Mouse (Mus musculus) layer of hippocampus, postnatal 14 days (tissue): ENCODE data around the gene Clybl. TPM values are rescaled to one million over a fixed set of nuclear protein-coding genes. Genes with fewer than 3 reads are reported as not detected.

Source experiments
- DNase-seq, 2 experiments: peaks; one replicate each; pipeline ENCODE4 v3.0.0; 2021 to 2022; ENCODE audit warnings: low spot score in 2 of 2, mixed read lengths in 1 of 2
- total RNA-seq, 2 experiments: library from RNA; stranded (reverse); gene quantifications; 2 replicates each; pipeline ENCODE4 v1.2.3; 2021

Clybl gene
- total RNA-seq, 2 experiments from 2014 or later: 25.5 to 26.8 TPM

DNA sequence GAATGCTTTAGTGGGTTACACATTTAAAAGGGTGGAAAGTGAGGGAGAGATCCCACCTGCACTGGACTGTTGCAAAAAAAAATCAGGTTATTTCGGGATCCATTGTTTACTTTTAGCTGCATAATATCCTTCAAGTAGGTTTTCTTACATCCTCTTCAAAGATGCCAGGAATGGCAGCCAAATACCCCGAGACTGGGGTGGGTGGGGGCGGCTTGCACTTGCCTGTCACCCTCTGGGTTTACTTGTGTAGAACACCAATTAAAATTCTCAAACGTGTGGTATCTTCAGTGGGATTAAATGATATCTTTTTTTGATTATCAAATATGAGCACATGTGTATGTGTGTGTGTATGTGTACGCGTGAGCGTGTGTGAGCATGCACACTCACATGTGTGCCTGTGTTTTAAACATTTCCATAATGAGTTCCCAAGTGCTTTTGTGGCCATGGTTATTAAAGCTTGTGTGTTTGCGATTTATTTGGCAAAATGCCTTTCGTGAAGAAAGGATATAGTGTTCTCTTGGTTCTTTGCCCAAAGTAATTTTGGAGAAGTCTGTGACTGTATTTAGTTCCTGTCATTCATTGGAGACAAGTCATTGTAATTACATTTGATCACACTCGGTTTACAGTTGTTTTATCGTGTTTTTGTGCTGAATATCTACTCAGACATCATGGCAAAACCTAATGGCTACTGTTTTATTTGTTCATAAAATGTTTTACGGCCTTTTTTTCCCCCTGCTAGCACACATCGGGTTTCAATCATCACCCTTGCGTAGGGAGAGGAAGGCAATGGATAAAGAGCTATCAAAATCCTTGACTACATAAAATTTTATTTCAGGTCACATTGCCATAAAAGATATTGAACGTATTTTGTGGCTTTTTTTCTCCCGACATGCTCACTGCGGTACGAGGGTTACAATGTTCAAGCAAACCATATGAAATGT is 65.7 kb downstream of the Clybl start:
- DNase-seq: no peak

DNA sequence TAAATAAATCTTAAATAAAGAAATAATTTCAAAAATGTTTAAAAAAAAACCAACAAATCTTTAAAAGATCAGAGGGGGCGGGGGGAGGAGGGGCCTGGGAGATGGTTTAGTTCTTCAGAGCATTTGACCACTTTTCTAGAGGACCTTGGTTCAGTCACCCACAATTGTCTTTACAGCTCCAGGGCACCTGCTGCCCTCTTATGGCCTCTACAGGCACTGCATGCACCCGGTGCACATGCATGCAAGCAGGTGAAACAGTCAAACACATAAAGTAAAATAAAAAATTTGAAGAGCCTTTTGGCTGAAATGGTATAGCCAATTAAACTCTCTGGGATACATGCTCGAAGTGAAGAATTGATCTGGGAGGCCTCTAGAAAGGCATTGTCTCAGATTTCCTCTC is 67.6 kb downstream of the Clybl start:
- DNase-seq: no peak

DNA sequence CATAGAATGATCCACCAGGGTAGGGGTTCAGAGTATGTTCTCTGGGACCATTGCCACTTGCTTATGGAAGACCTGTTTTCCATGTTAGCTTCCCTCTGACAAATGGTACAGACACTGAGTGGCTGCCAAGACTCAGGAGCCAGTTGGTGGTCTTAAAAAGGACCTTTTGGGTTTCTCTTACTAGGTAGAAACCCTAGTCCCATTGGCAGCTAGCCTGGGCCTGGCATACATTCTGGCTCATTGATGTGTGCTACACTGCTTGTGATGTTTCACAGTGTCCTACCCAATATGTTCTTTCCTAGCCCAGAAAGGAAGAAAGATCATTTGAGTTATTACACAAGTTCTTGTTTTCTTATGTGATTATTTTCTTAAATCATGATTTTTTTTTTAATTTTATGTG is 69.8 kb downstream of the Clybl start:
- DNase-seq: no peak

DNA sequence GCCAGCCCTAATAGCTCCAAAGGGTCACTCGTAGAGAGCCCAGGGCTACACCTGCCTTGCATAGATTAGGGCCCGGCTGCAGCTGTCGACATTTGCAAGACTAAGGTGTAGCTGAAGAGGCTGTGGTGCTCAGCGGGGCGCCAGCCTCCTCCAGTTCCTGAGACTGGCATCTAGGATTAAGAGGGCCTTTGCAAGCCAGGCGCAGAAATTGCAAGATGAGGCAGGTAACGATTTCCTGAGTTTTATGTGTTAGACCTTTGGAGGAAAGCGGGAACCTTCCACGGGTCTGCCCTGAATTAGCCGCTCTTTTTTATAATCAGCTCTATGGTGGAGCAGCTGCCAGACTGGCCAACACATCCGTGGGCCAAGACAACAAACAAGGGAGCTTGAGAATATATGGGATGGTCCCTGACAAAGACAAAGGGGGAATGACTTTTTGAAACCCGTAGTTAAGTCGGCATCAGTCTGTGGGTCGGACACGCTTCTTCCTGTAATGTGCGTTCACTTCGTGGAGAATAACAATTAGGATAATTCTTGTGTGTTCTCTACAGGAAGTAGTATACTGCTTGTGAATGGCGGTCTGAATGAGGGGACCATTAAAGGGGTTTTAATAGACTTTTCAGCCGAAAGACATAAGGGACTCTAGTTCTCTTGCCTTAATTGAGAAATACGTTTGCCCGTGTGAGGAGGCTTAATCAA is 74.2 kb downstream of the Clybl start:
- DNase-seq: no peak

DNA sequence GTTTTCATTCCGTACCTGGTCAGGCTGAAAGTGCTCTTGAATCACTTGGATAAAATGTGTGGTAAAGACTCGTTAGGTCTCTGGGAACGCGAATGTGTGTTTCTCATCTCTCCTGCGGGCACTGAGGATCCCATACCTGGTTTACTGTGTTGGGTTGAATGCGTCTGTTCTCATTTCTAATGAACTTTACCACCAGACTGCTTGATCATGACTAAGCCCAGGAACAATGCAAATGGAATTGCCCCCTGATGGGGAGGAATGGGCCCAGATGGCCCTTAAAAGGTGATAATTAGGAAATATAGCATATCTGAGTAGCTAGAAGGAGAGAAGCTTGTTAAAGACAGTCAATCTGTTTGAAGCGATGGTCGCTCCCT is 74.7 kb downstream of the Clybl start:
- no peak for DNase-seq

DNA sequence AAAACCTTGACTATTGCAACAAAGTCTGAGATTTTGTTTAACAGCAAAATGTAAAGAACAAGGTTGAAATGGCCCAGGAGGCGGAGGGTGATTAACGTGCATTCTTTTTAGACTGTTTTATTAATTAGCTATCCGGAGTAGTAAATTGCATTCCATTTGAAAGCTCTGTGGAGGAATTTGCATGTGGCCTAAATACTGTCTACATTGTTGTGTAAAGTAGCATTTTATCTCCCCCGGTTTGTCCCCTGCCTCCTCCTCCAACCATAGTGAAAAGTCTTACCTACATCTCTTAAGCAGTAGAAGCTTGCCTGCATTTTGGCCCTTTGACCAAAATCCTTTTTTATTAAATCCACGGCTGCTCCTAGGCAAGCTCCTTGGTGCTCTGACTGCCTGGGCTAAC is 76.8 kb downstream of the Clybl start:
- DNase-seq: no peak

DNA sequence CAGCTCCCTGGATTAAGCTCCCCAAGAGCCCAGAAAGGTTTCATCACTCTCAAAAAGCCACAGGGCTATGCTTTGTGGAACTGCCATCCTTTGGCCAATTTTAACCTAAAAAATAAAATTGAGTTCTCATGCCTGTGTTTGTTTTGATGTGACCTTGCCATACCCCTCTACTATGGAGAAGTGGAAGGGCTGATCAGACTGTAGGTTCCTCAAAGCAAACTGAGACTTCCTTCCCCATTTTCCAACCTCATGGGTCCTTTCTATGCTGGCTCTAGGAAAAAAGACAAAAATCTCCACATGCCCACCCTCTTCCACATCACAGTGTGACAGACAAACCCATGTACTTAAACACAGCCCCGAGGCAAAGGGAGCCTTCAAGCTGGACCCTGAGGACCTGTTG is 79.7 kb downstream of the Clybl start:
- no peak for DNase-seq

DNA sequence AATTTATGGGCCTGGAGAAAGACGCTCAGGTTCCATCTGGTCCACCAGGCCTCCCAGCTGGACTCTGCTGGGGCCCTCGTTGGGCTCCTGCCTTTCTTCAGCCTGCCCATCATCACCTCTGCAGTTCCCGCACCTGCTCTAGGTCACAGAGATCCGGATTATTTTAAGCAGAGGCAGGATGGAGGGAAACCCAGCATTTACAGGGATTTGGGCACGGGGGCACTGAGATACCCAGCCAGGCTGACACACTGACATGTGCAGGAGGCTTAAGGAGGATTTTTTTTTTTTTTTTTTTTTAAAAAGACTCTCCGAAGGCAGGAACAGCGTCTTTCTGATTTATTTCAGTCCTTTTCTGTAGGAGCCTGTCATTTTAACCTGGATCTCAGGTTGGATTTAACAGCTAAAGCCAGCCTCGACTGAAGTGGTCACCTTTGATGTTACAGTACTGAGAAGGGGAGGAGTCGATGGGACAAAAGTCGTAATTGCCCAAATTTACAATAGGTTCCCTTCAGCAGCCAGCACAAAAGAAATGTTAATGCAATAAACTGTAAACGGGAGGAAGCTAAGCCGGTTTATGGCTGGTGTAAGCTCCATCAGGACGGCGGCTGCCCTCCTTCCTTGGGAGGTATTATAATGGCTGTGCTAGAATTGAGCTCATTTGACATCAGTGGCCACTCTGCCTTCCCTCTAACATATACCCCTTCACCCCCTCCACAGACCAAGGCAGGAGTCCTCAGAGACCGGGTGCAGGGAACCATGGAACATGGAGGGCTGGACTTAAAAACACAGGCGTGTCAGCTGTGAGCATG is 81.6 kb downstream of the Clybl start:
- no peak for DNase-seq

DNA sequence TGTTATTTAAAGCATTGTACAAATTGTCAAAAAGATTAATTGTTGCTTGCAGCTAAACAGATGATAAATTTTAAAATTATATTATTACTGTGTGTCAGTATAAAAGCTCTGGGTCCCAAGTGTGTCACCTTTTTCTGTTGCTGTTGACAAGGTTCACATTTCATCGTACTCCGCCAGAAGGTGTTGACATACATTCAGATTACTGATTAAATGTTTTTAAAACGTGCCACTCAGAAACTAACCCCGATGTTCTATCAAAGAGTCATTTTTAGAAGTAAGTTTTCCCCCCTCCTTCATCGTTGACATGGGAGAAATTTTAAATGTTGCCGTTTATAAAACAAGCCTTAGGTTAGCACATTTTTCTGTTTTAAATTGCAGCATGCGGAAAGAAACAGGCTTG is 83.7 kb downstream of the Clybl start:
- no peak for DNase-seq

DNA sequence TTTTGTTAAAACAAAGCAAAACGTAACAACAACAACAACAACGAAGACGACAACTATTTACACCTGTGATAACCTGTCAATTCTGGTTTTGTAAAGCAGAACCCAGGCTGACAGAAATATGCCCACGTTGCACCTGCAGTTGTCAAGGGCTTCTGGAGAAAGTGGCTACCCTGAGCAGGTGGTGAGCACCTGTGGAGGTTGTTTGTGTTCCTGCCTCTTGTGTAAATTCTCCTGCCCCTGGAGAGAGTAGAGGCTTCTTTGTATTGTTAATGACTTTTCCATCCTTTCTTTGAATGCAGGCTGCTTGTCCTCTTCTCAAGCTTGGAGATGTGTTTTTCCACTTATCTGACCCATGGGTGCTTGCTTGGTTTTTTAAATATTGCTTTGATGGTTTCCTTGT is 86.1 kb downstream of the Clybl start:
- DNase-seq: no peak

DNA sequence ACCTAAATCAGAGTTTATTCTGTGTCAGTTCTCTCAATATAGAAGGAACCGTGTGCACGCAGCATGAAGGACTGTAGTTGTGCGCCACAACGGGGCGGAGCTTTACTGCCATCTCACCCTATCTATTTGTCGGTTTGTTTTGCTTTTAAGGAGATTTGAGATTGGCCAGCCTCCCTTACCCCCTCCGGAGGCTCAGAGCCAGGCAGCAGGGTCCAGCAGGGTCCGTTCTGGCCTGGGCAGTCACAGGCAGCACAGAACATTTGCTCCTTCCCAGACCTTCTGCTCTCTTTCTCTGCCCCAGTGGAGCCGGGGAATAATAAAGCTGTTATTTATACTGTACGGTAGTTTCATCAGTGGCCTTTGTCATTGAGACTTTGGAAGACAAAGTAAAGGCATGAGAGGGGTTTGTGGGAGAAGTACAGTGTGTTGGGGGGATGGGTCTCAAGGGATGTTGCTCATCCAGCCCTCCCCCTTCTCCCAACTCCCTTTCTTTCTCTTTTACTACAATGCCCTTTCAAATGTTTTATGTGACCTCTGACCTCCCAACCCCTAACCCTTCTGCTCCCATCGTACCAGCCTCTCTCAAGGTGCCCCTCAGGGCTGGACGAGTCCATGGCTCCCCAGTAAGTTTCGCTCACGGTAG is 89.7 kb downstream of the Clybl start:
- no peak for DNase-seq

DNA sequence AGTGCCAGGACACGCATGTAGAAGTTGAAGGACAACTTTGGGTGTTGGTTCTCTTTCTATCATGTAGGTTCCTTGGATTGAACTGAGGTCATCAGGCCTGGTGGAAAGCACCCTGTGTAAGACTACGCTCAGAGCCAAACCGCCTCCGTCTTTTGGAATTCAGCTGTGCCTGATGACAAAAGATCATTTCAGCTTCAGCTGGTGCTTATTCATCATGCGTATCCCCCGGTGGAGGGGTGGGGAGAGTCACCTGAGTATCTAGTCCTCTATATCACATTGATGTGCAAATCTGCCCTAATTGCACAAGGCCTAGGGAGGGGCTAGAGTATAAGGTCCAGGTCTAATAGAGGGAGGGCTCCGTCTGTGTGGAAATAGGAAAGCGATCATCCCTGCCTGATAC is 95.6 kb downstream of the Clybl start:
- DNase-seq: no peak

DNA sequence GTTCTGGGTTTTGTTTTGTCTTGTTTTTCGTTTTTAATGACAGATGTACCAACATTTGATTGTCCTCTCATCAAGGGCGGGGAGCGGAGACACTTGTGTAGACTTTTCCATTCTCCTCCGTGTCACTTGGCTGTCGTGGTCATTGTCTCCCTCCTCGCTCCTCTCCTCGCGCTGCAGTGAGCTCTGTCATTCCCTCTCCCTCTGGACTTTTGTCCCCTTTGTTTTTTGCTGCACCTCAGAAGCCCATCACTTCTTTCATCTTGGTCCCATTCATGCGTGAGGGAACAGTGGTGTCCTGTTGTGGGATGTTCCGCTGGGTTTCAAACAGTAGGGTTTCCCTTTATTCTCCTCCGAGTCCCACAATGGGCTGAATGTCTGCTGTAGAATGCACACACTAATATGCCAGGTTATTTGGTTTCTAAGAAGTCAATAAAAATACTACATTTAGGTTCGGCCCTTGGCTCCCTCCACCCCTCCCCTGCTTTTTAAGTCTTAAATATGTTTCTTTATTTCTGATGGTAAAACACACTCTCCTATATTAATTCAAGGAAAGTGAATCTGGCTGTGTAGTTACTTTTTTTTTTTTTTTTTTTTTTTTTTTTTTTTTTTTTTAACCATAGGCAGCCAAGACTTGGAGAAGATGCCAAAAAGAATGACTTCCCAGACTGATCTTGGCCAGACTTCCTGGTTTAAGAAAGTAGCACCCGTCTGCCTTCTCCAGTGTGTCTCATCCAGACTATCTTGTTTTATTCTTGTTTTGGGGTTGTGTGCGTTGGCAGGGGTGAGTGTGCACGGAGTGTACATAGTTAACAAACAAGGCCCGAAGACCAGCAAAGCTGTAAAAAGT is 98.2 kb downstream of the Clybl start:
- no peak for DNase-seq

DNA sequence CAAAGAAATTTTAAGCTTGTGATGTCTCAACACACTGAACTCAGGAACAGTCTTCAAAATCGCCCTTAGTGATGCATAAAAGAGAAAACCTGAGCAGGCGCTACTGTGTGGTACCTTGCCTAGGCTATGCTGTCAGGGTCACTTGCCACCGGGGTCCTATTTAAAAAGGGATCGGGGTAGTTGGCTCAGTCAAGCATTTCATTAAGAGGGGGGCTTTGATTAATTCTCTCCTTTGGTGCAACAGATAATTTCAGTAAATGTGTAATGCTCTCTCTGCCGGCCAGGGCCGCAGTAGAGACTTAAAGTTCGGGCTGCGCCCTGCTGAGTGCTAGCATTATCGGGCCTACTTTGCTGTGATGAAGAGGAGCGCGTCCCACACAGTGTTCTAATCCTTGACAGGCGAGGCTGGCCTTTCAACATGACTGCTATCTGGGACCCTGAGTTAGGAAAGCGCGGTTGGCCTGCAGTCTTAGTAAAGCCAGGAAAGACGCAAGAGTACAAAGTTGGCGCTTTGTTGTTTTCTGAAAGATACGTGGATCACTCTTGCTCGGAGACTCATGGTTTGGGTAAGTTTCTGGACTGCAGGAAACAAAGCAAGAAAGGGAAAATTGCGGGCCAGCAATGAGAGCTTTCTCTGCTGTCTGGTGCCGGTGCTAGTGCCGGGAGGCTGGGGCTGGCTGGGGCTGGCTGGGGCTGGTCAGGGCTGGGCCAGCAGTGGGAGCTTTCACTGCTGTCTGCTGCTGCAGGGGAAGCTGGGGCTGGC is 99.0 kb downstream of the Clybl start:
- DNase-seq: no peak

DNA sequence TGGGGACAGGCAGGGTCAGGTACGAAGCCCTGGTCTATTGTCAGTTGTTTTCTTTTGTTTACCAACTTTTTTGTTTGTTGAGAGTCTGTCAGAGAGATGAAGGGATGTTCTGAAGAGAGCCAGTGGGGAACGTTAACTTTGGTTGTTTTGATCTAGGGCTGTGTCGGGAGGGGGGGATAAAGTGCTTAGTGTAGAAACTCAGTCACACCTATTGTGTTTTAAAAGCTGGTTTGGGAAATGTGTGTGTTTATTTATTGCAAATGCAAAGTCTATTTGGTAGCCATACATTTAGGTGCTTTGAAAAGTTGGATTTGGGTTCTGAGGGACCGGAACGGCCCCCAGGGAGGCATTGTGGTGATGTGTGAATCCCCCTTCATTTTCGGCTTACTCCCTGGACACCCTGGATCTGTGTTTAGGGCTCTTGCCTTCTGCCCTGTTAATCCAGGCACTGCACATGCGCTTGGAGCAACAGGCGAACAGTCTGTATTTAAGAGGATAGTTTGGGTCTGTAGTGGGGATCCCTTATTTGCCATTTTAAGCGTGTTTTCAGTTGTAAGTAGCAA is 99.6 kb downstream of the Clybl start:
- no peak for DNase-seq

DNA sequence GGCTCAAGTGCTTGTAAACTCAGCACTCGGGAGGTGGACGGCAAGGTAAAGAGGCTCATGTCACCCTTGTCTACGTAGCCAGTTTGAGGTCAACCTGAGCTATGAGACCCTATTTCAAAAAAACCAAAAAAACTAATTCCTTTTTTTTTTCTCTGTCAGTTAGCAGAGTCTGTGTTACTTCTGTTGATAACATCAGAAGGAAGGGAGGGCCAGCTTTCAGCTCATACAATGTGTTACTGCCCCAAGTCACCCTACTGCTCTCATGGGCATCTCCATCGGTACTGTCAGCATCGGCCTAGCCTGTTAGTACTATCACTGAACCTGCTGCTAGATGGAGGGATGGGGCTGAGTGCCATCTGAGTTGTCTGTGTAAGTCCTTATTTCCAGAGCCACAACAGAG is 102.5 kb downstream of the Clybl start:
- no peak for DNase-seq

DNA sequence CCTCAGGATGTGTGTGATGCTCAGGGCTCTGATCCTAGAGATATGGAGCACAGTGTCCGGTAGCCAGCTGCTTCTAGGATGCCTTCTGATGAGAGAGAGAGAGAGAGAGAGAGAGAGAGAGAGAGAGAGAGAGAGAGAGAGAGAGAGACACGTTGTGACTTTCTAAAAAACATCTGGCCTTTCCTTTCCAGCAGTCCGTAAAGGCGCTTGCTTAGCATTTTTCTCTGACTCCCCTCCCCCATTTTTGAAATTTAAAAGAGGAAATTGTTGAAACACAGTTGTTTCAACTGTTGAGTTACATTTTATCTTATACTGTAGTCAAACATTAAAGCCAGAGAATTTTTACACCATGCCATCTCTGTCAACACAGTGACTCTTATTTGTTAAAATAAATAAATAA is 114.9 kb downstream of the Clybl start:
- no peak for DNase-seq

DNA sequence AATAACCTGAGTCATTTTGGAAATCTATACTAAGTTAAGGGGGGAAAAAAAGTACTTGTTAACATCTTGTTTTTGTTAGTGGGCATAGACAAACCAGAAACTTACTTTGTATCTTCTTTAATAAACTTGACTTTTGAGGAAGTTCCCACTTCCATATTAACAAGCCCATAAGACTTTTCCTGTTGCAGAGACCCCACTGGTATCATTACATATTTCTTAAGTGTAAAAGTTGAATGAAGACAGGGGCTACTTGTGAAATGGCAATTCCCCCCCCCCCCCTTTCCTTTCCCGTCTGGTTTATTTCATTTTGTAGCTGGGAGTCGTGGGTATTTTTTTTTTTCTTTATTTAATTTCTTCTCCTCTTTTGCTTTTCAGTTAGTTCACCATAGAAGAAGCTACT is 115.4 kb downstream of the Clybl start:
- DNase-seq: no peak

DNA sequence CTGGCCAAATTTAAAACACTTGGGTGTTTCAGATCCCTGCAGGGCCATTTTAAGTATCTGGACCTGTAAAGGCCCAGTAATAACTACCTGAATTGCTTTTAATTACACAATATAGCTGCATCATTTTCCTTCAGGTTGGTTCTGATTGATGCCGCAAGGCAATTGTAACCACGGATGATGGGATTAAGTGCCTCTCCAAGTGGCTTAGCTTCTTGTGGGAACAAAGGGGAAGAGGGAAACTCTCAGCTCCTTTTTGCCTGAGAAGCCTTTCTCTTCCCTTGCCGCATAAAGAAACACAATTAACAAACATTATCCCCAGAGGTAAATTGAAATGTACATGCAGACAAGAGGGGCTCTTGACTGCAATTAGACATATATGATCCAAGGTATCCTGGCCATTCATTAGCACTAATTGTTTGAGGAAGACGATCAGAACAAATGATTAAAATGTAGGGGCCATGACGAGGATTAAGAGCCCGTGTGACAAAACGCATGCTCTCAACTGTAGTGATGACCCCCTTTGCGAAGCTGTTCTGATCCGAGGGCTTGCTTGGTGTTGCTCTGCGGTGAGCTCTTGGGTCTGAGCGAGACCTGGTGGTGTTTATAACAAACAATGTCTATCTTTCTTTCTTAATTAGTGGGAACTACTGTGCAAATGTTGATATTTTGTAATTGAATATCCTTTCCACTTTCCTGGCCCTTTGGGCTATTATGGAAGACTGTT is 116.0 kb downstream of the Clybl start:
- DNase-seq: no peak
